Mouse (Mus musculus): ENCODE data around the gene Shb.

- TF ChIP-seq CTCF (IDR thresholded peaks at IDR 0.05; ENCODE audit: borderline replicate concordance, insufficient read depth, low read length): no peak
- no peak for TF ChIP-seq POLR2A (IDR thresholded peaks at IDR 0.05; ENCODE audit: low read depth, low read length)
Measured at GRCm38 (mm10) chr4:45485024-45485423, 47.2 kb downstream of the Shb start.

All from embryonic fibroblast, embryonic 13.5 days (primary cell).